ENCODE assay signal across 7 mouse cellular contexts in the genomic region with DNA sequence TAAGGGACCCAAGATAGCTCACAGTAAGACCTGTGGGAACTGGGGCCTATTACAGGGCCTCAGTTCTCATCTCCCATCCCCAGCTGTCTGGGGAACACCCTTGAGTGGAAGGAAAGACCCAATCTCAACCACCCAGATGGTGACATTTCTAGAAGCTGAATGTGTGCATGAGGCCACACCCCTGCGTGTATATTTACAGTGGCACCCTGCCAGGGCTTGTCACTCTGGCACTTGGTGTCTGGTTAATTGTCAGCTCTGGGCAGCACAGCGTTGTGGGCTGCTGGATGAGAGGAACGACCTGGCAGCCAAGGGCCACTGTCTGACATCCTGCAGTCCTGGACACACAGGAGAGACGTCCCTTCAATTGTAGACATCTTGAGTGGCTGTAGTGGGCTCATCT. TPM values are rescaled to one million over a fixed set of nuclear protein-coding genes. Genes with fewer than 3 reads are reported as not detected.
A peak's percentile ranks its signal among the peaks of the same experiment; 100 is the strongest.
DNase-seq lines count a peak whose midpoint lies in the region; ATAC-seq lines count a peak whose summit lies in the region.

No protein-coding gene starts in this region.

- intact Hi-C loops in left cerebral cortex, postnatal 25 days (cut with DNase I) = no loop called here

- peak; percentile 77 for ATAC-seq in megakaryocyte progenitor cell, adult 5-6 weeks (replicated peaks; ENCODE audit: poor library complexity)

- DNase-seq in spleen, adult 12 weeks (ENCODE audit: low spot score) = peak; percentile 89
- DNase-seq in spleen, adult 18-20 months = no peak
- DNase-seq in forelimb bud, embryonic 11.5 days (ENCODE audit: low read depth, low spot score) = peak; percentile 6
- peak; percentile 72 for DNase-seq in kidney, postnatal 14 days
- no peak for DNase-seq in layer of hippocampus, postnatal 10 days (ENCODE audit: low spot score in 2 of 2)
- DNase-seq in left cerebral cortex, postnatal 25 days (ENCODE audit: low spot score in 2 of 2) = no peak

RNA-seq across cellular contexts. Expression of a gene that starts 3.0 kb away (rescaled TPM):
- total RNA-seq in megakaryocyte progenitor cell, adult 5-6 weeks (2015) = 102 and 116 TPM in 2 replicates
- 51.7 and 56.5 TPM in 2 replicates for total RNA-seq in megakaryocyte progenitor cell, adult 5-6 weeks (2017)
- total RNA-seq in layer of hippocampus, postnatal 10 days (2021) = 100 to 1,000 TPM; 236 to 257 TPM
- 100 to 1,000 TPM; 254 to 264 TPM for total RNA-seq in left cerebral cortex, postnatal 25 days (2021)

RNA-seq across cellular contexts. Expression of a gene that starts 32.4 kb away (rescaled TPM):
- total RNA-seq in megakaryocyte progenitor cell, adult 5-6 weeks (2015) = 3.7 TPM in 1 of 2 replicates, not detected in the other
- not detected in 2 replicates for total RNA-seq in megakaryocyte progenitor cell, adult 5-6 weeks (2017)
- 10 to 100 TPM; 36.8 to 45.2 TPM for total RNA-seq in layer of hippocampus, postnatal 10 days (2021)
- 10 to 100 TPM; 43.9 to 47.8 TPM for total RNA-seq in left cerebral cortex, postnatal 25 days (2021)

RNA-seq across cellular contexts. Expression of a gene that starts 59.8 kb away (rescaled TPM):
- 19.6 and 22.4 TPM in 2 replicates for total RNA-seq in megakaryocyte progenitor cell, adult 5-6 weeks (2015)
- total RNA-seq in megakaryocyte progenitor cell, adult 5-6 weeks (2017) = 15.6 and 16.3 TPM in 2 replicates
- 10 to 100 TPM; 12.2 to 13.6 TPM for total RNA-seq in layer of hippocampus, postnatal 10 days (2021)
- 10 to 100 TPM; 12.1 to 12.7 TPM for total RNA-seq in left cerebral cortex, postnatal 25 days (2021)

Comparison
In these comparisons a context has a peak if more than half of its experiments do, and no peak if none do; other contexts are left out.
1. DNase-seq: peak in spleen, adult 12 weeks (single experiment), forelimb bud, embryonic 11.5 days (single experiment) and kidney, postnatal 14 days (single experiment); none in spleen, adult 18-20 months (0 of 2), layer of hippocampus, postnatal 10 days (0 of 2) and left cerebral cortex, postnatal 25 days (0 of 2).
2. RNA of a gene that starts 32.4 kb away (total RNA-seq): 43.9 to 47.8 TPM in left cerebral cortex, postnatal 25 days and 36.8 to 45.2 TPM in layer of hippocampus, postnatal 10 days; 3.7 TPM in megakaryocyte progenitor cell, adult 5-6 weeks; every median in the first group is over 4 times any median in the second.